In the genomic region with DNA sequence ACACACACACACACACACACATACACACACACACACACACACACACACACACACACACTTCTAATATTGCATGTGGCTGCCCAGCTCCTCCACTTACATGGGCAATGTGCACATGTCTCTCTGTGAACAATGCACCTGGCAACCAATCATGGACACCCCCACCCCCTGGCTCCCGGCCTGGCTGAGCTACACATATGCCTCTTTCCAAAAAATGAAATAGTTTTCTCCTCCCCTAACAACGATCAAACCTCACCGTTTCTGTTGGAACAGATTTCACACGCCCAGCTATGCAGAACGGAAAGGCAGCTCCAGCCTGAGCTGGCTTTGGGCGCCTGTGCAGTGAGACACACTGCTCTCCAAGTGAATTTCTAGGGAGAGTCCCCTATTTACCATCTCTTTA, we compare ENCODE assay signal across 12 mouse cellular contexts. TPM values are rescaled to one million over a fixed set of nuclear protein-coding genes. Genes with fewer than 3 reads are reported as not detected.
A peak's percentile ranks its signal among the peaks of the same experiment; 100 is the strongest.
DNase-seq lines count a peak whose midpoint lies in the region; ATAC-seq and TF ChIP-seq lines count a peak whose summit lies in the region.
"Had no signal": no experiment of that assay in that cellular context is flagged by ENCODE, and none has a peak within 500 bp of the region (broad histone marks: within the 10 kb centered on the region; RNA-seq: fewer than 3 reads in every experiment).

No protein-coding gene starts in this region.

- no peak for DNase-seq in heart, postnatal 25 days (ENCODE audit: low spot score)
- DNase-seq in limb, embryonic 10.5 days (ENCODE audit: low spot score): no peak
- DNase-seq in layer of hippocampus, adult 11-12 months (ENCODE audit: low spot score): peak; percentile 69
- DNase-seq in limb, embryonic 14.5 days (ENCODE audit: low spot score): peak; percentile 77
- DNase-seq in cerebellum, adult 9-11 months: no peak
- DNase-seq: adrenal gland, postnatal 36 days; cerebellum, postnatal 25 days; kidney, postnatal 25 days; thymus, adult 2 months had no signal

- no peak overlapping the region for H3K9ac ChIP-seq in heart, embryonic 16.5 days (ENCODE audit: low read length)
- H3K9ac ChIP-seq in limb, embryonic 13.5 days: no peak overlapping the region
- H3K9ac ChIP-seq in limb, embryonic 14.5 days (ENCODE audit: low read depth, low read length, severe bottlenecking): no peak overlapping the region
- H3K9ac ChIP-seq: liver, embryonic 12.5 days had no signal

- no peak overlapping the region for H3K4me3 ChIP-seq in heart, embryonic 16.5 days (ENCODE audit: low read length)
- no peak overlapping the region for H3K4me3 ChIP-seq in limb, embryonic 13.5 days
- H3K4me3 ChIP-seq in limb, embryonic 10.5 days: no peak overlapping the region
- H3K4me3 ChIP-seq in limb, embryonic 14.5 days (replicated peaks; ENCODE audit: low read length): no peak overlapping the region
- H3K4me3 ChIP-seq: liver, embryonic 12.5 days had no signal

- peaks cover 20% of the 10 kb centered on the region for H3K4me1 ChIP-seq in heart, embryonic 16.5 days (ENCODE audit: control insufficient read depth, insufficient read depth, low read length)
- H3K4me1 ChIP-seq in limb, embryonic 13.5 days: peaks cover 21% of the 10 kb centered on the region
- H3K4me1 ChIP-seq in limb, embryonic 10.5 days: peaks cover 13% of the 10 kb centered on the region; the same call in 1 of the 2 replicates
- H3K4me1 ChIP-seq in limb, embryonic 14.5 days (ENCODE audit: control insufficient read depth, insufficient read depth, low read length): peaks cover 7% of the 10 kb centered on the region; the same call in 1 of the 2 replicates
- H3K4me1 ChIP-seq: liver, embryonic 12.5 days had no signal

- H3K27ac ChIP-seq in heart, embryonic 16.5 days (ENCODE audit: low read length): peak overlapping the region; percentile 45; the same call in 1 of the 2 replicates
- H3K27ac ChIP-seq in limb, embryonic 13.5 days: no peak overlapping the region
- no peak overlapping the region for H3K27ac ChIP-seq in limb, embryonic 10.5 days
- H3K27ac ChIP-seq in limb, embryonic 14.5 days (replicated peaks; ENCODE audit: low read depth, low read length): peak overlapping the region; percentile 33; the same call in 1 of the 2 replicates
- H3K27ac ChIP-seq: liver, embryonic 12.5 days had no signal

- no peak overlapping the region for H3K4me2 ChIP-seq in heart, embryonic 16.5 days (ENCODE audit: low read depth, low read length)
- H3K4me2 ChIP-seq in limb, embryonic 13.5 days (replicated peaks): no peak overlapping the region
- H3K4me2 ChIP-seq in limb, embryonic 14.5 days (replicated peaks; ENCODE audit: low read depth, low read length, severe bottlenecking): no peak overlapping the region
- H3K4me2 ChIP-seq: liver, embryonic 12.5 days had no signal

- intact Hi-C loops in heart, postnatal 25 days (cut with DNase I): no loop called here

- no peaks in the 10 kb centered on the region for H3K9me3 ChIP-seq in heart, embryonic 16.5 days (replicated peaks; ENCODE audit: control insufficient read depth, low read length)
- no peaks in the 10 kb centered on the region for H3K9me3 ChIP-seq in limb, embryonic 13.5 days
- no peaks in the 10 kb centered on the region for H3K9me3 ChIP-seq in limb, embryonic 10.5 days (replicated peaks)
- no peaks in the 10 kb centered on the region for H3K9me3 ChIP-seq in limb, embryonic 14.5 days (ENCODE audit: control insufficient read depth, low read length)
- H3K9me3 ChIP-seq: liver, embryonic 12.5 days had no signal

- H3K36me3 ChIP-seq in heart, embryonic 16.5 days (ENCODE audit: control insufficient read depth, insufficient read depth): no peaks in the 10 kb centered on the region
- H3K36me3 ChIP-seq in limb, embryonic 13.5 days: no peaks in the 10 kb centered on the region
- H3K36me3 ChIP-seq in limb, embryonic 10.5 days: no peaks in the 10 kb centered on the region
- H3K36me3 ChIP-seq in limb, embryonic 14.5 days (ENCODE audit: control insufficient read depth, insufficient read depth, low read length): no peaks in the 10 kb centered on the region
- H3K36me3 ChIP-seq: liver, embryonic 12.5 days had no signal

- TF ChIP-seq POLR2A in limb, embryonic 14.5 days (IDR thresholded peaks at IDR 0.05; ENCODE audit: borderline replicate concordance, extremely low read depth, insufficient read depth, insufficient read length): no peak

- ATAC-seq in heart, embryonic 16.5 days (replicated peaks; ENCODE audit: extremely low read depth, insufficient read depth, low FRiP score): no peak
- ATAC-seq in limb, embryonic 13.5 days (ENCODE audit: low FRiP score, low read depth): peak; percentile 40; the same call in 1 of the 2 replicates
- ATAC-seq in limb, embryonic 14.5 days (ENCODE audit: low FRiP score, low read depth): peak; percentile 73; the same call in 1 of the 2 replicates
- ATAC-seq: liver, embryonic 12.5 days had no signal

- WGBS in heart, embryonic 16.5 days: 49% methylated on average over 6 of the region's 6 CpGs
- WGBS in limb, embryonic 13.5 days: 53% methylated on average over 6 of the region's 6 CpGs
- 93% methylated on average over 6 of the region's 6 CpGs for WGBS in limb, embryonic 10.5 days
- WGBS in limb, embryonic 14.5 days: 26% methylated on average over 6 of the region's 6 CpGs

- H3K27me3 ChIP-seq in heart, embryonic 16.5 days (ENCODE audit: control insufficient read depth, insufficient read depth, low read length): no peaks in the 10 kb centered on the region
- H3K27me3 ChIP-seq in limb, embryonic 13.5 days: no peaks in the 10 kb centered on the region
- H3K27me3 ChIP-seq in limb, embryonic 10.5 days (ENCODE audit: low read depth, poor library complexity, severe bottlenecking): no peaks in the 10 kb centered on the region
- no peaks in the 10 kb centered on the region for H3K27me3 ChIP-seq in limb, embryonic 14.5 days (ENCODE audit: control insufficient read depth, insufficient read depth, low read length)

RNA-seq across cellular contexts. Expression of a gene that starts 9.2 kb away (rescaled TPM):
- polyA plus RNA-seq in heart, embryonic 16.5 days (2015; fragmentation: Nextera tagmentation; extraction: Ambion mirVana): 5,077 and 5,310 TPM in 2 replicates
- total RNA-seq in heart, postnatal 25 days (2021): over 10,000 TPM; 12,975 to 13,062 TPM
- 775 and 786 TPM in 2 replicates for polyA plus RNA-seq in limb, embryonic 13.5 days (2015; fragmentation: Nextera tagmentation; extraction: Ambion mirVana)
- 252 and 286 TPM in 2 replicates for polyA plus RNA-seq in limb, embryonic 10.5 days (2016; fragmentation: Nextera tagmentation; extraction: Ambion mirVana)
- 420 and 643 TPM in 2 replicates for polyA plus RNA-seq in limb, embryonic 14.5 days (2012; rRNA removed)
- polyA plus RNA-seq in limb, embryonic 14.5 days (2014; fragmentation: Nextera tagmentation; extraction: Ambion mirVana): 724 and 728 TPM in 2 replicates

Comparison
In these comparisons a context has a peak if more than half of its experiments do, and no peak if none do; other contexts are left out.
1. H3K27ac ChIP-seq: peak in heart, embryonic 16.5 days (single experiment) and limb, embryonic 14.5 days (single experiment); none in limb, embryonic 13.5 days (single experiment) and limb, embryonic 10.5 days (single experiment).
2. DNase-seq: peak in layer of hippocampus, adult 11-12 months (single experiment) and limb, embryonic 14.5 days (single experiment); none in heart, postnatal 25 days (single experiment), limb, embryonic 10.5 days (single experiment) and cerebellum, adult 9-11 months (single experiment).